Mouse (Mus musculus) 3134 (cell line): ENCODE measurements around the gene Ugt2b37.
"Not testable (repeated sequence)": the region's sequence is repeated elsewhere in the genome, so short reads cannot be mapped to it uniquely, and the experiment has no call there.

ENCODE experiments used
- DNase-seq: peaks from one replicate; pipeline ENCODE4 v3.0.0-alpha.2; 2011; ENCODE audit warnings: low spot score; ENCODE audit not compliant: insufficient read length; ENCODE audit errors: extremely low read depth

Ugt2b37 gene

GRCm38 (mm10) chr5:87254676-87255075, at the start of gene Ugt2b37:
Ugt2b37 (minus strand) TSS chr5:87254804.
- DNase-seq = not testable (repeated sequence)

- DNase-seq = not testable (repeated sequence)
Observed at GRCm38 (mm10) chr5:87286180-87286579, 31.6 kb upstream of the Ugt2b37 start.

- DNase-seq = not testable (repeated sequence)
Observed at GRCm38 (mm10) chr5:87275986-87276385, 21.4 kb upstream of the Ugt2b37 start.

DNA sequence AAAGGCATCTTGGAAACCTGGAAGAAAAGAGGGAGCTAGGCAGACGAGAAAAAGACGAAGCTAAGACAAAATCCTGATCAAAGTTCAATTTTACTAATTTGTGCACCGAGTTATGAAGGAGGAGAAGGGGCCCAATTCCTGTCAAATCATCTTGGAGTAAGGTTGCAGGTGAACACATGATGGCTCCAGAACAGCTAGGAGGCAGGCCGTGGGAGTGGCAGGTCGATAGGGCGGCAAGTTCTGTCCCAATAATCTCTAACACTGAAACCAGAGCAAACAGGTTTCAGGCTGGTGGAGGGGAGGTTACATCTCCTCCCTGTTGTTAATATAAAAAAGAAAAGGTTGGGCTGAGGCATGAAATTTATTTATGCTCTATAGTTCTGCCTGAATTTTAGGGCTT, 21.0 kb upstream of the Ugt2b37 start:
- no peak for DNase-seq

DNA sequence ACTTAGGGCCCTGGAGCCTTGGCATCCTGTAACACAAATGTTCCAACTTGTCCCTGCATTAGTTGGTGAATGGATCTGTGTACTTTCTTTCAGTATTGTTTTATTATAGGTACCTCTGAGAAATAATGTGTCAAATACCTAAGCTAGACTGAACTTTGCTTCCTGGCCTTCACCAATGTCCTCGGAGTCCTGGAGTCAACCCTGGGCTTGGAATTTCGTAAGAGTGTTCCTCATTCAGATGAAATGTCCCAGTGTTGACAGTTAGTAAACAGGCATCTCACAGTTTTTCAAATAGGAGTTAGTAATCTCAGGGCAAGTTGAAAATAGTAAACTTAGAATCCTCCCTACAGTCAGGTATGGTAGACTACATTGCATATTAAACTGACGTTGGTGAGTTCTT, 1.2 kb upstream of the Ugt2b37 start:
- no peak for DNase-seq

GRCm38 (mm10) chr5:87242140-87242539, 12.5 kb downstream of the Ugt2b37 start:
- not testable (repeated sequence) for DNase-seq

DNA sequence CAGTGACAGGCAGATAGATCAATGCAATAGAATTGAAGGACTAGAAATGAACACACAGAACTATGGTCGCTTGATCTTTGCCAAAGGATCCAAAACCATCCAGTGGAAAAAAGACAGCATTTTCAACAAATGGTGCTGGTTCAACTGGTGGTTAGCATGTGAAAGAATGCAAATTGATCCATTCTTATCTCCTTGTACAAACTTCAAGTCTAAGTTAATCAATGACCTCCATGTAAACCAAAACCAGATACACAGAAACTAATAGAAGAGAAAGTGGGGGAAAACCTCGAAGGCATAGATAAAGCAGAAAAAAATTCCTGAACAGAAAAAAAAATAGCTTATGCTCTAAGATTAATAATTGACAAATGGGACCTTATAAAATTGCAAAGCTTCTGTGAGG, 58.2 kb downstream of the Ugt2b37 start:
- DNase-seq = not testable (repeated sequence)
